Mouse (Mus musculus): ENCODE measurements around the gene Taf9. TPM values are rescaled to one million over a fixed set of nuclear protein-coding genes. Genes with fewer than 3 reads are reported as not detected.

Gene Taf9
- polyA plus RNA-seq, 2 experiments: 16.2 TPM

- H3K4me2 ChIP-seq (replicated peaks; ENCODE audit: low read depth, low read length, severe bottlenecking): peak overlapping the region; percentile 85
- H3K27ac ChIP-seq (replicated peaks; ENCODE audit: low read depth, low read length): no peak overlapping the region
- H3K9me3 ChIP-seq (ENCODE audit: control insufficient read depth, low read length): no peaks in the 10 kb centered on the region
- no peak for TF ChIP-seq POLR2A (IDR thresholded peaks at IDR 0.05; ENCODE audit: borderline replicate concordance, extremely low read depth, insufficient read depth, insufficient read length)
- peak overlapping the region; percentile 53 for H3K4me3 ChIP-seq (replicated peaks; ENCODE audit: low read length)
- H3K27me3 ChIP-seq (ENCODE audit: control insufficient read depth, insufficient read depth, low read length): no peaks in the 10 kb centered on the region
- DNase-seq (ENCODE audit: low spot score) (no peak), ATAC-seq (ENCODE audit: low FRiP score, low read depth) (no peak)
- no peaks in the 10 kb centered on the region for H3K4me1 ChIP-seq (ENCODE audit: control insufficient read depth, insufficient read depth, low read length)
- H3K9ac ChIP-seq (ENCODE audit: low read depth, low read length, severe bottlenecking): peak overlapping the region; percentile 75
- peaks cover 16% of the 10 kb centered on the region for H3K36me3 ChIP-seq (ENCODE audit: control insufficient read depth, insufficient read depth, low read length)
- 48% methylated on average over 9 of the region's 9 CpGs for WGBS
Observed at GRCm38 (mm10) chr13:100670181-100670741, 18.9 kb downstream of the Taf9 start.

- Histone ChIP-seq H3K36me3 (ENCODE audit: control insufficient read depth, insufficient read depth, low read length) (no peaks in the 10 kb centered on the region), H3K4me2 (replicated peaks; ENCODE audit: low read depth, low read length, severe bottlenecking) (no peak overlapping the region), H3K4me1 (ENCODE audit: control insufficient read depth, insufficient read depth, low read length) (no peaks in the 10 kb centered on the region), H3K9me3 (ENCODE audit: control insufficient read depth, low read length) (no peaks in the 10 kb centered on the region), H3K27ac (replicated peaks; ENCODE audit: low read depth, low read length) (no peak overlapping the region), H3K4me3 (replicated peaks; ENCODE audit: low read length) (no peak overlapping the region), H3K9ac (ENCODE audit: low read depth, low read length, severe bottlenecking) (no peak overlapping the region), H3K27me3 (ENCODE audit: control insufficient read depth, insufficient read depth, low read length) (no peaks in the 10 kb centered on the region)
- ATAC-seq (ENCODE audit: low FRiP score, low read depth): no peak
- no peak for TF ChIP-seq POLR2A (IDR thresholded peaks at IDR 0.05; ENCODE audit: borderline replicate concordance, extremely low read depth, insufficient read depth, insufficient read length)
- WGBS: 84% methylated on average over 15 of the region's 15 CpGs
- DNase-seq (ENCODE audit: low spot score): no peak
Observed at GRCm38 (mm10) chr13:100675936-100676635, 24.7 kb downstream of the Taf9 start.

GRCm38 (mm10) chr13:100681615-100682014 is 30.2 kb downstream of the Taf9 start:
- Histone ChIP-seq H3K9ac (ENCODE audit: low read depth, low read length, severe bottlenecking) (no peak overlapping the region), H3K36me3 (ENCODE audit: control insufficient read depth, insufficient read depth, low read length) (no peaks in the 10 kb centered on the region), H3K27me3 (ENCODE audit: control insufficient read depth, insufficient read depth, low read length) (no peaks in the 10 kb centered on the region), H3K4me1 (ENCODE audit: control insufficient read depth, insufficient read depth, low read length) (no peaks in the 10 kb centered on the region), H3K9me3 (ENCODE audit: control insufficient read depth, low read length) (no peaks in the 10 kb centered on the region), H3K4me2 (replicated peaks; ENCODE audit: low read depth, low read length, severe bottlenecking) (no peak overlapping the region), H3K27ac (replicated peaks; ENCODE audit: low read depth, low read length) (no peak overlapping the region), H3K4me3 (replicated peaks; ENCODE audit: low read length) (no peak overlapping the region)
- ATAC-seq (ENCODE audit: low FRiP score, low read depth) (no peak), DNase-seq (ENCODE audit: low spot score) (no peak)
- WGBS: 86% methylated on average over 8 of the region's 8 CpGs
- TF ChIP-seq POLR2A (IDR thresholded peaks at IDR 0.05; ENCODE audit: borderline replicate concordance, extremely low read depth, insufficient read depth, insufficient read length): no peak

- Histone ChIP-seq H3K27ac (replicated peaks; ENCODE audit: low read depth, low read length) (no peak overlapping the region), H3K4me1 (ENCODE audit: control insufficient read depth, insufficient read depth, low read length) (no peaks in the 10 kb centered on the region), H3K4me3 (replicated peaks; ENCODE audit: low read length) (no peak overlapping the region), H3K36me3 (ENCODE audit: control insufficient read depth, insufficient read depth, low read length) (no peaks in the 10 kb centered on the region), H3K4me2 (replicated peaks; ENCODE audit: low read depth, low read length, severe bottlenecking) (no peak overlapping the region), H3K9ac (ENCODE audit: low read depth, low read length, severe bottlenecking) (no peak overlapping the region), H3K9me3 (ENCODE audit: control insufficient read depth, low read length) (no peaks in the 10 kb centered on the region), H3K27me3 (ENCODE audit: control insufficient read depth, insufficient read depth, low read length) (no peaks in the 10 kb centered on the region)
- TF ChIP-seq POLR2A (IDR thresholded peaks at IDR 0.05; ENCODE audit: borderline replicate concordance, extremely low read depth, insufficient read depth, insufficient read length): no peak
- DNase-seq (ENCODE audit: low spot score) (no peak), ATAC-seq (ENCODE audit: low FRiP score, low read depth) (no peak)
- 70% methylated on average over 2 of the region's 2 CpGs for WGBS
Observed at GRCm38 (mm10) chr13:100682837-100683236, 31.5 kb downstream of the Taf9 start.

- DNase-seq (ENCODE audit: low spot score): no peak
- WGBS: 75% methylated on average over 2 of the region's 2 CpGs
Observed at GRCm38 (mm10) chr13:100684355-100684754, 33.0 kb downstream of the Taf9 start.

More at GRCm38 (mm10) chr13:100684355-100684754, 33.0 kb downstream of the Taf9 start:
- ATAC-seq (ENCODE audit: low FRiP score, low read depth): no peak
- no peak for TF ChIP-seq POLR2A (IDR thresholded peaks at IDR 0.05; ENCODE audit: borderline replicate concordance, extremely low read depth, insufficient read depth, insufficient read length)
- Histone ChIP-seq H3K9me3 (ENCODE audit: control insufficient read depth, low read length) (no peaks in the 10 kb centered on the region), H3K27me3 (ENCODE audit: control insufficient read depth, insufficient read depth, low read length) (no peaks in the 10 kb centered on the region), H3K4me3 (replicated peaks; ENCODE audit: low read length) (no peak overlapping the region), H3K36me3 (ENCODE audit: control insufficient read depth, insufficient read depth, low read length) (no peaks in the 10 kb centered on the region), H3K27ac (replicated peaks; ENCODE audit: low read depth, low read length) (no peak overlapping the region), H3K4me1 (ENCODE audit: control insufficient read depth, insufficient read depth, low read length) (no peaks in the 10 kb centered on the region), H3K4me2 (replicated peaks; ENCODE audit: low read depth, low read length, severe bottlenecking) (no peak overlapping the region), H3K9ac (ENCODE audit: low read depth, low read length, severe bottlenecking) (no peak overlapping the region)
